In the genomic region with DNA sequence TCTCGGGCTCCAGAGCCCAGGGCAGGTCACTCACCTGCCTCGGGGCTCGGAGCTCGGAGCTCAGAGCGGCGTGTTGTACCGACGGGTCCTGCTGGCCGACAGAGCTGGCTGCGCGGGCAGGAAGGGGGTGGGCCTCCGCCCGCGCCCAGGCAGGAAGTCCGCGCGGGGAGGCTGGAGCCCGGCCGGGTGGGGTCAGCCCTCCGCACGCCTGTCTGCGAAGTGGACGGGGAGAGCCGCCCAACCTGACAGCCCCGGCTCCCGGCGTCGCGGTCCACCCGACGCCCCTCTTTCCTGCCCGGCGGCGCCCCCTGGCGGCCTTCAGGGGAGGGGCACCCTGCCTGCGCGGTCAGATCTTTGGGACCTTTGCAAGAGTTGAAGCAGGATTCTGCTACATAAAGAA, we compare ENCODE assay signal across 8 mouse cellular contexts. TPM values are rescaled to one million over a fixed set of nuclear protein-coding genes. Genes with fewer than 3 reads are reported as not detected.
DNase-seq lines count a peak whose midpoint lies in the region; ATAC-seq and TF ChIP-seq lines count a peak whose summit lies in the region.

No protein-coding gene starts in this region.

- intact Hi-C loops in heart, postnatal 36 days (cut with DNase I) = loop anchor here (1.0 kb wide), 1 partner anchor 13 kb away; no protein-coding TSS in a partner anchor

- TF ChIP-seq CTCF in CH12.LX (conservative IDR thresholded peaks at IDR 0.05 in 1 of 2, IDR thresholded peaks at IDR 0.05 in 1 of 2; ENCODE audit: low read depth in 2 of 2, low read length in 2 of 2) = peak in 1 of 2 experiments; percentile 91

- no peaks in the 10 kb centered on the region for H3K79me2 ChIP-seq in CH12.LX (replicated peaks; ENCODE audit: control insufficient read depth, extremely low read depth, insufficient read depth, poor library complexity, severe bottlenecking)

- no peak overlapping the region for H3K27ac ChIP-seq in CH12.LX (ENCODE audit: insufficient read depth, low read depth)
- H3K27ac ChIP-seq in forebrain, embryonic 13.5 days = no peak overlapping the region

- peak overlapping the region; percentile 81 for H3K4me2 ChIP-seq in CH12.LX (ENCODE audit: insufficient read depth, low read depth, poor library complexity, severe bottlenecking)
- peak overlapping the region; percentile 53 for H3K4me2 ChIP-seq in forebrain, embryonic 13.5 days

- peak overlapping the region in 2 of 3 experiments; percentile 35 to 57 for H3K4me3 ChIP-seq in CH12.LX (replicated peaks in 1 of 3; ENCODE audit: low read depth in 2 of 3, low read length in 2 of 3, poor library complexity in 1 of 3)
- peak overlapping the region; percentile 34 for H3K4me3 ChIP-seq in forebrain, embryonic 13.5 days

- DNase-seq in CH12.LX (ENCODE audit: extremely low read depth) = peak; percentile 40
- peak; percentile 71 for DNase-seq in adrenal gland, adult 8-10 months
- peak; percentile 89 to 90 for DNase-seq in heart, postnatal 36 days
- peak; percentile 55 for DNase-seq in layer of hippocampus, adult 9-11 months
- DNase-seq in lung, postnatal 4 days = peak; percentile 92 to 95
- peak; percentile 60 for DNase-seq in retina, postnatal 7 days (ENCODE audit: low read depth, low spot score)
- peak; percentile 50 for DNase-seq in urinary bladder, postnatal 10 days (ENCODE audit: low spot score)

- peak; percentile 25; the same call in 1 of the 2 replicates for ATAC-seq in forebrain, embryonic 13.5 days

- H3K36me3 ChIP-seq in CH12.LX (replicated peaks in 1 of 2; ENCODE audit: control insufficient read depth in 1 of 2, insufficient read depth in 1 of 2, low read length in 1 of 2) = no peaks in the 10 kb centered on the region
- no peaks in the 10 kb centered on the region for H3K36me3 ChIP-seq in forebrain, embryonic 13.5 days (ENCODE audit: poor library complexity, severe bottlenecking)

- 0 out of 2 replicates have a peak overlapping the region, but pooled peaks have one; percentile 22 for H3K9ac ChIP-seq in CH12.LX (ENCODE audit: insufficient read depth, low read depth)
- H3K9ac ChIP-seq in forebrain, embryonic 13.5 days = peak overlapping the region; percentile 50; the same call in 1 of the 2 replicates

- no peak for TF ChIP-seq EP300 in CH12.LX (IDR thresholded peaks at IDR 0.05; ENCODE audit: low read length)

- in situ Hi-C loops in CH12.LX (cut with MboI; ENCODE audit: low pct_ligation_motif_present, low pct_unique_long_range_greater_than_20kb, low sequenced_read_pairs) = no loop called here

- 3% methylated on average over 28 of the region's 37 CpGs for WGBS in forebrain, embryonic 13.5 days

- peaks cover 8 to 32% of the 10 kb centered on the region in 2 experiments for H3K4me1 ChIP-seq in CH12.LX (ENCODE audit: control insufficient read depth in 1 of 2, insufficient read depth in 2 of 2)
- H3K4me1 ChIP-seq in forebrain, embryonic 13.5 days = peaks cover 17% of the 10 kb centered on the region

- TF ChIP-seq RAD21 in CH12.LX (IDR thresholded peaks at IDR 0.05; ENCODE audit: low read depth, low read length) = peak; percentile 48

- peaks cover 54% of the 10 kb centered on the region for H3K27me3 ChIP-seq in CH12.LX (replicated peaks)
- H3K27me3 ChIP-seq in forebrain, embryonic 13.5 days = peaks cover 78% of the 10 kb centered on the region

- no peak for TF ChIP-seq POLR2A in CH12.LX (IDR thresholded peaks at IDR 0.05; ENCODE audit: low read depth, low read length)

- H3K9me3 ChIP-seq in CH12.LX (replicated peaks; ENCODE audit: low read length) = no peaks in the 10 kb centered on the region
- no peaks in the 10 kb centered on the region for H3K9me3 ChIP-seq in forebrain, embryonic 13.5 days (replicated peaks)

- dilution Hi-C loops in CH12.LX (cut with MboI; ENCODE audit: extremely low pct_ligation_motif_present, extremely low pct_unique_long_range_greater_than_20kb, low sequenced_read_pairs) = no loop called here

TF ChIP-seq in CH12.LX, 34 proteins besides CTCF, POLR2A, EP300 and RAD21:
- TF ChIP-seq HCFC1 (IDR thresholded peaks at IDR 0.05; ENCODE audit: low read depth, low read length) = no peak
- TF ChIP-seq SMC3 (IDR thresholded peaks at IDR 0.05; ENCODE audit: low read depth, low read length) = peak; percentile 88
- TF ChIP-seq JUN (IDR thresholded peaks at IDR 0.05; ENCODE audit: insufficient read depth, low read depth, low read length) = no peak
- TF ChIP-seq CHD2 (IDR thresholded peaks at IDR 0.05; ENCODE audit: low read length) = no peak
- no peak for TF ChIP-seq JUND (conservative IDR thresholded peaks at IDR 0.05; ENCODE audit: low read depth, low read length)
- peak; percentile 35; the same call in 1 of the 2 replicates for TF ChIP-seq ELF1 (IDR thresholded peaks at IDR 0.05; ENCODE audit: low read depth, low read length)
- TF ChIP-seq ZNF384 (IDR thresholded peaks at IDR 0.05; ENCODE audit: low read depth, low read length) = no peak
- TF ChIP-seq BHLHE40 (IDR thresholded peaks at IDR 0.05; ENCODE audit: low read depth, low read length) = no peak
- no peak for TF ChIP-seq TBP (conservative IDR thresholded peaks at IDR 0.05; ENCODE audit: low read depth, low read length)
- no peak for TF ChIP-seq NRF1 (IDR thresholded peaks at IDR 0.05; ENCODE audit: low read depth, low read length)
- no peak for TF ChIP-seq ZKSCAN1 (IDR thresholded peaks at IDR 0.05; ENCODE audit: borderline replicate concordance, low read depth, low read length)
- no peak for TF ChIP-seq ZMIZ1 (IDR thresholded peaks at IDR 0.05; ENCODE audit: low read depth, low read length)
- no peak for TF ChIP-seq MXI1 (IDR thresholded peaks at IDR 0.05; ENCODE audit: low read depth, low read length)
- peak; percentile 55; the same call in 1 of the 2 replicates for TF ChIP-seq UBTF (IDR thresholded peaks at IDR 0.05; ENCODE audit: low read depth, low read length)
- TF ChIP-seq KAT2A (IDR thresholded peaks at IDR 0.05; ENCODE audit: insufficient replicate concordance, low read length) = no peak
- no peak for TF ChIP-seq PAX5 (IDR thresholded peaks at IDR 0.05; ENCODE audit: low read length)
- no peak for TF ChIP-seq ETS1 (conservative IDR thresholded peaks at IDR 0.05; ENCODE audit: low read depth, low read length)
- TF ChIP-seq SIN3A (IDR thresholded peaks at IDR 0.05; ENCODE audit: low read length) = no peak
- 0 out of 2 replicates have a peak, but pooled peaks have one; percentile 21 for TF ChIP-seq IRF4 (IDR thresholded peaks at IDR 0.05; ENCODE audit: low read depth, low read length)
- TF ChIP-seq TCF12 (IDR thresholded peaks at IDR 0.05; ENCODE audit: low read depth, low read length) = no peak

RNA-seq across cellular contexts. Expression of a gene that starts 20.4 kb away (rescaled TPM):
- 0.17 and 0.21 TPM in 2 replicates for total RNA-seq in CH12.LX (2012; rRNA removed)
- not detected in 2 replicates for total RNA-seq in CH12.LX (2014; rRNA removed)
- 0.14 TPM in 1 of 2 replicates, not detected in the other for polyA plus RNA-seq in CH12.LX (2012; ENCODE audit: insufficient read length, low read depth)
- total RNA-seq in adrenal gland, adult 8-10 months (2022) = 1 to 10 TPM in 1 of 4 experiments, under 1 TPM in 3; 0.32 to 1.6 (median 0.82) TPM
- 0.35 and 0.58 TPM in 2 replicates for polyA plus RNA-seq in forebrain, embryonic 13.5 days (2015; fragmentation: Nextera tagmentation; extraction: Ambion mirVana)
- under 1 TPM; 0.14 to 0.28 TPM for total RNA-seq in heart, postnatal 36 days (2021)

RNA-seq across cellular contexts. Expression of a gene that starts 26.1 kb away (rescaled TPM):
- total RNA-seq in CH12.LX (2012; rRNA removed) = 0.92 and 1.6 TPM in 2 replicates
- total RNA-seq in CH12.LX (2014; rRNA removed) = 0.36 and 0.55 TPM in 2 replicates
- 0.47 and 0.53 TPM in 2 replicates for polyA plus RNA-seq in CH12.LX (2012; ENCODE audit: insufficient read length, low read depth)
- total RNA-seq in adrenal gland, adult 8-10 months (2022) = 10 to 100 TPM in 2 of 4 experiments, 1 to 10 TPM in 2; 6.3 to 30.5 (median 13.1) TPM
- 0.53 and 0.88 TPM in 2 replicates for polyA plus RNA-seq in forebrain, embryonic 13.5 days (2015; fragmentation: Nextera tagmentation; extraction: Ambion mirVana)
- total RNA-seq in heart, postnatal 36 days (2021) = under 1 TPM; 0.16 to 0.19 TPM

RNA-seq across cellular contexts. Expression of a gene that starts 27.9 kb away (rescaled TPM):
- total RNA-seq in CH12.LX (2012; rRNA removed) = 0.08 TPM in 1 of 2 replicates, not detected in the other
- not detected in 2 replicates for total RNA-seq in CH12.LX (2014; rRNA removed)
- polyA plus RNA-seq in CH12.LX (2012; ENCODE audit: insufficient read length, low read depth) = 0.06 TPM in 1 of 2 replicates, not detected in the other
- 1 to 10 TPM in 2 of 4 experiments, under 1 TPM in 2; 0.32 to 3.7 (median 1.9) TPM for total RNA-seq in adrenal gland, adult 8-10 months (2022)
- polyA plus RNA-seq in forebrain, embryonic 13.5 days (2015; fragmentation: Nextera tagmentation; extraction: Ambion mirVana) = 0.33 and 0.43 TPM in 2 replicates
- under 1 TPM in 1 of 2 experiments, not detected in 1; 0.08 TPM for total RNA-seq in heart, postnatal 36 days (2021)

RNA-seq across cellular contexts. Expression of a gene that starts 55.3 kb away (rescaled TPM):
- 0.50 and 1.2 TPM in 2 replicates for total RNA-seq in CH12.LX (2012; rRNA removed)
- total RNA-seq in CH12.LX (2014; rRNA removed) = 0.20 and 0.22 TPM in 2 replicates
- 0.35 and 0.46 TPM in 2 replicates for polyA plus RNA-seq in CH12.LX (2012; ENCODE audit: insufficient read length, low read depth)
- 10 to 100 TPM; 26.0 to 35.9 (median 29.7) TPM for total RNA-seq in adrenal gland, adult 8-10 months (2022)
- 4.7 and 4.8 TPM in 2 replicates for polyA plus RNA-seq in forebrain, embryonic 13.5 days (2015; fragmentation: Nextera tagmentation; extraction: Ambion mirVana)
- total RNA-seq in heart, postnatal 36 days (2021) = 10 to 100 TPM; 19.5 to 22.5 TPM

Comparison
In these comparisons a context has a peak if more than half of its experiments do, and no peak if none do; other contexts are left out.
1. DNase-seq: peak in every context shown above with its lines; median percentile 94 in lung, postnatal 4 days; 90 in heart, postnatal 36 days; 71 in adrenal gland, adult 8-10 months; 60 in retina, postnatal 7 days; 55 in layer of hippocampus, adult 9-11 months; 50 in urinary bladder, postnatal 10 days; 40 in CH12.LX.